Mouse (Mus musculus): ENCODE data around the gene Usp47.

Usp47 gene

DNA sequence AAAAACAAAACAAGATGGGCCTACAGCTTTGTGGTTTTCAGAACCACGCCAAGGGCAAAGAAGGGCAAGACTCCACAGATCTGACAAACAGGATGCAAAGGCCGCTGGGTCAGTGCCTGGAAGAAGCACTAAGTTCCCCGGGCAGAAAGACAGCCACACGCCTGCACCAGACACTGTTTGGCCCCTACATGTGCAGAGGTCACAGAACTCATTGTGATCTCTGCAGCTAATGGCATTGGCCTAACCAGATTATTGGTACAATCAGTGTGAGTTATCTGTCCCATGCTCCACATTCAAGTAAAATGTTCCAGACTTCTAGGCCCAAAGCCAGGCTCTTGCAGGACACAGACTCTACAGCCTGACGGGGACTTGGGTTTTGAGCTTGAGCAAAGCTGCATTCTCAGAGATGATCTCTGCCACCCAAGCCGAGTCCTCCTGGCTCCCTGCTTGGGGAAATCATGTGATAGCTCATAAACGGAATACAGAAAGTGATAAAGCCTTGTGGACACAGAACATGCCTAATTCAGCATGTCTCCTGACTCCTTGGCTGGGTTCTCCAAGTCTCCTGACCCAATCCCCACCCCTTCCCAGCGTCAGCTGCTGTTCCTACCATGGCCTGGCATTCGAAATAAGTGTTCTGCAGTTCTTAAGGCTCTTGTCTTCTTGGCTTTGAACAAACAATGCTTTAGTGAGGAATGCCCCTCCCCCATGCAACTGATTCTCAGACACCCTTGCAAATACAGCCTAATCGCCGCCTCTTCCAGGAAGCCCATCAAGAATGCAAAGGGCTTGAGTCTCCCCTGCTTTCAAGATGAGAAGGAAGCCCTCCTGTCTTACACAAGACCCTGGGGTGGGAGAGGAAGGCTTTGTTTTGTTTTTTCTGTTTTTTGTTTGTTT lies 115.5 kb downstream of the Usp47 start:
- in situ Hi-C loops (cut with MboI; ENCODE audit: low pct_unique_long_range_greater_than_20kb in 1 of 2, low sequenced_read_pairs in 2 of 2, unreplicated experiment in 1 of 2), result no loop called here

DNA sequence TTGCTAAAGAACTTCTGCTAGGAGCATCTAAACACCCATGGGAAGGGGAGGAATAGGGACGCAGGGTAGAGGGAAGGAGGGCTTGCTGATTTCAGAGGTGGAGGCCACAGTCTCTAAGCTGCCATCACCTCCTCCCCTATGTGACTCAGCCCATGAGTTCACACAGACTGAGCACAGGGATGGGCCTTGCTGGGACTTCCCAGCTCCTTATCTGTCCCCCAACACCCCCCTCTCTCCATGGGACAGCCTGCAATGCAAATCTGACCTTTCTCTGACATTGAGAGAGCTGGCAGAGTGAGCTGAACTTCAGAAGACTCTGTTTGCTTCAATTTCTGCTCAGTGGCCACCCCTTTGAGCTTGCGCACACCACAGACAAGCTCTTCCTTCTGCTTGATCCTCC lies 117.4 kb downstream of the Usp47 start:
- in situ Hi-C loops (cut with MboI; ENCODE audit: low pct_unique_long_range_greater_than_20kb in 1 of 2, low sequenced_read_pairs in 2 of 2, unreplicated experiment in 1 of 2), result no loop called here

DNA sequence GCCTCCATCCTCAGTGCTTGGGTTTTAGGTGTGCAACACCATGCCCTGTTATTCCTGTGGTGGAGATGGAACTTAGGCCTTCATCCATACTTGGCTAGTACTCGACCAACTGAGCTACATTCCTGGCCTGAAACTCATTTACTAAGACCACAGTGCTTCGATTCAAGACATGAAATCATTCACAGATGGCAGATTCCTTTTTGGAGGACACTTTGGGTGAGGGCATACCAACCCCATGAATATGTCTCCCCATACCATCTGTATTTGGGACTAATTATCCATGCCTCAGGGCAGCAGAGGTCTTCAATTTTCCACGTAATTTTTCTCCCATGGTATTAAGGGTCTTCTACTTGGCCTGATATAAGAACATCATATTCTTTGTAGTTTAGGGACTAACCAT lies 119.3 kb downstream of the Usp47 start:
- in situ Hi-C loops (cut with MboI; ENCODE audit: low pct_unique_long_range_greater_than_20kb in 1 of 2, low sequenced_read_pairs in 2 of 2, unreplicated experiment in 1 of 2), result no loop called here

DNA sequence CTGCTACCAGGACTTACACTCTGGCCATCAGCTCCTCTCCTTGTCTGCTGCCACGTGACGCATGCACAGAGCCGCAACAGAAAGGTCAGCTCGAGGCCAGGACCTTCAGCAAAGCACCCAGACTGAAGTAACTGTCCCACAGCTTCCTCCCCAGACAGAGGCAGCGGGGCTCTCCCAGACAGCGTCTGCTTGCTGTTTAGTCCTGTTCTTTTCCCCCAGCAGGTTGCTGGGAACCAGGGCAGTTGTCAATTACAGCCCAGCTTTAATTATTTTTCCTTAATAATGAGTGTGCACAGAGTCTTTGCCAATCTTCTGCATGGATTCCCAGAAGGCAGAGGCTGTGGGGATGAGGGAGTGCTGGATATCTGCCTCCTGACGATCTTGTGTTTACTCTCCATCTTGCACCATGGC lies 119.8 kb downstream of the Usp47 start:
- in situ Hi-C loops (cut with MboI; ENCODE audit: low pct_unique_long_range_greater_than_20kb in 1 of 2, low sequenced_read_pairs in 2 of 2, unreplicated experiment in 1 of 2), result no loop called here

DNA sequence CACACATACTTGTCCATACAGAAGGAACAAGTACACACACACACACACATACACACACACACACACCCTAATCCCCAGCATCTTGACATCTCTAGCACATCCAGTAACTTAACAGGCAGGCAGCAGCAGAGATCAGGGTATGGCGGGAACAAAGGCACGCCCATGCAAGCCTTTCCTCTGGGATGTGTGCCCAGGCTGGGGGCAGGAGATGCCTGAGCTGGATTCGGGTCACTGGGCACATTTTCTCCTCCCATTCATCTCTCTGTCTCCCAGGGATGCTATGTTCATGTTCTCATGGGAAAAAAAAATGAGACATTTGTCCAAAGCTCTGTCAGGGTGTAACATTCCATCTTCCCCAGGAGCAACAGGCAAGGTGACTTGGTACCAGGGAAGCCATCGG lies 120.7 kb downstream of the Usp47 start:
- in situ Hi-C loops (cut with MboI; ENCODE audit: low pct_unique_long_range_greater_than_20kb in 1 of 2, low sequenced_read_pairs in 2 of 2, unreplicated experiment in 1 of 2), result no loop called here

DNA sequence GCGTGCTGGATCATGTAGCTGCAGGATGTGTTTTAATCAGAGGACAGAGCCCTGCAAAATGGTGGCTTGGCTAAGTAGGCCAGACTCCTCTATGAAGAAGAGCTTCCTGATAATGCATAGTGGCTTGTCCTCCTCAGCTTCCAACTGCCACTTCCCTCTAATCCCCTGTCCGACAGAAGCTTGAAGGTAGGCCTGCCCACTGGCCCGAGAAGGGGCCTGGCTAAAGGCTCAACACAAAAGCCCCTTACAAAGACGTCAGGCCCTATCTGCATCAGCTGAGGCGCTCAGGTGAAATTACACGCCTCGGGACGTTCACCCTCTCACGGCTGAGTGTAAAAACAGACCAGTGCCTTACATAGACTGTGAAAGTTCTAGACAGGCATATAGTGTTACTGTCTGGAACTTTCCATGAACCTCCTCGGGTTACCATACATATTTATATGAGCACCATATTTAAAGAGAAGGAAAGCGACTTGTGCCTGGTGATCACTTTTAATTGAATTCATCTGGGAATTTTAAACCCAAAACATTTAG lies 121.4 kb downstream of the Usp47 start:
- in situ Hi-C loops (cut with MboI; ENCODE audit: low pct_unique_long_range_greater_than_20kb in 1 of 2, low sequenced_read_pairs in 2 of 2, unreplicated experiment in 1 of 2), result no loop called here

DNA sequence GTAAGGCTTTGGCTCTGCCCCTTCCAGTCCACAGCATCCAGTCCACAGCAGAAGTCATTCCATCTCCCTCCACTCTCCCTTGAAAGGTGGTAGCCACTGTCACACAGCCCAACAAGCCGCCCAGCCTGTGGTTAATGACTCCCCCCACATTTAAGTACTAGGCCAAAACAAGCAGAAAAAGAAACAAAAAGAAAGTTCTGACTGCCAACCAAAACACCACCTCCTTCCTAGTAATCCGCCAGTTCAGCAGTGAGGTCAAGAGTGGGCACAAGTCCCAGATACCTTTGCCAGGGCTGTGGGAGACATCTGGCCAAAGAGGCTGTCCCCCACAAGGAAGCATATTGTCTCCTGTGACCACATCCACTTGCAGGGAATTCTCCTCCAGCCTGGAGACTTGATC lies 124.7 kb downstream of the Usp47 start:
- in situ Hi-C loops (cut with MboI; ENCODE audit: low pct_unique_long_range_greater_than_20kb in 1 of 2, low sequenced_read_pairs in 2 of 2, unreplicated experiment in 1 of 2), result no loop called here

DNA sequence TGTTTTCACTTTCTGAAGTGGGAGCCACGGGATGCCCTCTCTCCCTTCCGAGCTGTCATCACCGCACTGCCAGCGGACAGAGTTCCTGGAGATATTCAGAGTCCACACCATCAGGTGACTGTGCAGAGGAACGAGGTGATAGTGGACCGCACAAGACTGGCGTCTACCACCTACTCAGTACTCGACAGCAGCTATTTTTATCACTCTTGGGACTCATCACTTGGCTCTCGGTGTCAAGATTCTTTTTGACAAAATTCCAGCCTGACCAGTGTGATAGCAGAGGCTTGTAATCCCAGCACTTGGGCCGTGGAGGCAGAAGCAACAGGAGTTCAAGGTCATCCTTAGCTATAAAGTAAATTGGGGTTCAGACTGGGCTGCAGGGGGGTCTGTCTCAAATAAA lies 125.8 kb downstream of the Usp47 start:
- in situ Hi-C loops (cut with MboI; ENCODE audit: low pct_unique_long_range_greater_than_20kb in 1 of 2, low sequenced_read_pairs in 2 of 2, unreplicated experiment in 1 of 2), result no loop called here

DNA sequence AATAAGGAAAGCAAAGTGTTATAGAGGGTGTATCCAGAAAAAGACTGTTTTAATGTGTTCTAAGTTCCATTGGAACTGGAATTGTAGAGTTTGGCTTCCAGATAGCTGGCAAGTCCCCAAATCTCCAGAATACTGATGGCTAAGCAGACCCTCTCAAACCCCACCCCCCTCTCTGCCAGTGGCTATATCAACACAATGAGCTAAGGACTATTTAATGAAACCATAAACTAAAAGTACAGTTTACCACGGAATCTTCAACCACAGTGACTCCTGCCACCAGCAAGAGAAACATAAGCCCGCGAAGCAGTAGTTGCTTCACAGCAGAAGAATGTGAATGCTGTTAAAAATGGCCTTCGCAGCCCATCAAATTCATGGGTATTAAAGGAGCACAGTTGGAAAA lies 131.1 kb downstream of the Usp47 start:
- in situ Hi-C loops (cut with MboI; ENCODE audit: low pct_unique_long_range_greater_than_20kb in 1 of 2, low sequenced_read_pairs in 2 of 2, unreplicated experiment in 1 of 2), result no loop called here

DNA sequence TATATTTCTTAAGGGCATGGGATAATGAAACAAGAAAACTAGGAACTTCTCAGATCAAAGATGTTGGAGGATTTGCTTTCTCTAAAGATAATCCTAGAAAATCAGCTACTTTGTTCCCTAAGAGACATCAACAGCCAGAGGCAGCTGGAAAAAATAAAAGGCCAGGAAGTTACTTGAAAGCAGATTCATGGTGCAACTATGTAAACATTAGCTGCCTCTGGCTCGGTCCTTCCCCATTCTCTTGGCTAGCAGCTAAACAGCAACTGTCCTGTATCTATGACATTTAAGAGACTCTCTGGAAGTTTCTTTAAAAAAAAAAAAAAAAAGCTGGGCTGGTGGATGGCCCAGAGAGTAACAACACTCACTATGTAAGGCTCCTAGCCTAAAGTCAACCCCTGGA lies 131.9 kb downstream of the Usp47 start:
- in situ Hi-C loops (cut with MboI; ENCODE audit: low pct_unique_long_range_greater_than_20kb in 1 of 2, low sequenced_read_pairs in 2 of 2, unreplicated experiment in 1 of 2), result no loop called here

DNA sequence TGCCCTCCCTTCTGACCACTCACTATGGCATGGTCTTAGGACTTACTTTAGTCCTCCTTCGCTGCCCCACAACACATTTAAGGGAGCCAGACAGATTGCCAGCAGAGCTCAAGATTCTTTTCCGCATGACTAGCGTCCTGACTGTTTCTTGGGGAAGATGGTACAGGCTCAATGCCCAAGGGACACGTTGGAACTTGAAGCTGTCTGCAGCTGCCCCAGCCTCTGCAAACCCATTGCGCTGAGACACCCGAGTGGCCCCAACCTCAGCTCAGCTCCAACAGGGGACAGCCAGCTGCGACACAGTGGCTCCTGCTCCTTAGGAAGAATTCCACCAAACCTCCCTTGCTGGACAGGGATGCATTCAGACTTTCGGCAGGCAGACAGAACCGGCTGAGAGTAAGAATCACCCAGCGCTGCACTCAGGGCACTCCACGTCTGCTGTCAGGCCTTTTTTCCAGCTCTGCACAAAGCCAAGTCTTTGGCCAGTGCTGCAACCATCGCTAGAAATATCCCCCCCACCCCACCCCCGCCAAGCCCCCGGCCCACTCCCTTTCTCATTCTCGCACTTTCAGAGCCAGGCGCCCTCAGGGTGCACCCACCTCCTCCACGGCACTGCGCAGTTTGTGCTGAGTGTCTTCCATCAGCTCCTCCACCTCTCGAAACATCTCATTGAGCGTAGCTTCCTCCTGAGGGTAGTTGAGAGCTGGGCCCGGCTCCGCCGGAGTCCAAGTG lies 134.4 kb downstream of the Usp47 start:
- in situ Hi-C loops (cut with MboI; ENCODE audit: low pct_unique_long_range_greater_than_20kb in 1 of 2, low sequenced_read_pairs in 2 of 2, unreplicated experiment in 1 of 2), result no loop called here

DNA sequence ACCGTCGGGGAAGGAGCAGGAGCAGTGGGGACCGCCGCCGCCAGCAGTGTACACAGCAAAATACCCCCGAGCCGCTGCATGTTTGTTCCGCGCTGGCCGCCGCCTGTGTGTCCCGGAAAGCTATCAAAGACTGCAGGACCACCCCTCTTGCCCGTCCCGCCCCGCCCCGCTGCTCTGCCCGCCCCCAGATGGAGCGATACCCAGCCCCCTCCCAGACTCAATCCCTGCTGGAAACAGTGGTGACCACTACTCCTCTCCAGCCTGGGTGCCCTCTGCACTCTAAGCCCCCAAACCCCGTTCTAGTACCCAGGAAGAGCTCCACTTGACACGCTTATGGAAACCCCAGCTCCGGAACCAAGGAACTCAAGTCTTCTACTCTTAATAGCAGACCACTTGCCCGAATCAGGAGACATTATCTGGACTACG lies 135.0 kb downstream of the Usp47 start:
- in situ Hi-C loops (cut with MboI; ENCODE audit: low pct_unique_long_range_greater_than_20kb in 1 of 2, low sequenced_read_pairs in 2 of 2, unreplicated experiment in 1 of 2), result no loop called here

DNA sequence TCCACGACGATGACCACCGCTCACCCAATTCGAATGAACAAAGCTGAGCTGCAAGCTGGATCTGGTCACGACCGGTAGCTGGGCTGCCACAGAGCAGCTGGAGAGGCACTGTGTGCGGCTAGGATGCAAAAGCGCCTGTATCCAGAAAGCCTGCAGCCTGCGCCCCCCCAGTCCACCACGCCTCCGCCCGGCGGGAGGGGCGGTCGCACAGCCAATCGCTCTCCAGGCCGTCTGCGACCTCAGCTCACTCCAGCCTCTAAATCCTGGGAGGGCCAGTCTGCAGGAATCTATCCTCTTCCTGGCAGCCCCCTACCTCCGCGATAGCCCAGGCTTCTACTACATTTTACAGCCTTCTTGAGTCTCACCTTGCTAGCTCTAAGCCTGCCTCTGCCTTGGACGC lies 135.6 kb downstream of the Usp47 start, which contains the start of gene Dkk3:
Gene Dkk3 (minus strand): TSS at position 116 of the 400 bp plus-strand sequence.
- in situ Hi-C loops (cut with MboI; ENCODE audit: low pct_unique_long_range_greater_than_20kb in 1 of 2, low sequenced_read_pairs in 2 of 2, unreplicated experiment in 1 of 2), result no loop called here

DNA sequence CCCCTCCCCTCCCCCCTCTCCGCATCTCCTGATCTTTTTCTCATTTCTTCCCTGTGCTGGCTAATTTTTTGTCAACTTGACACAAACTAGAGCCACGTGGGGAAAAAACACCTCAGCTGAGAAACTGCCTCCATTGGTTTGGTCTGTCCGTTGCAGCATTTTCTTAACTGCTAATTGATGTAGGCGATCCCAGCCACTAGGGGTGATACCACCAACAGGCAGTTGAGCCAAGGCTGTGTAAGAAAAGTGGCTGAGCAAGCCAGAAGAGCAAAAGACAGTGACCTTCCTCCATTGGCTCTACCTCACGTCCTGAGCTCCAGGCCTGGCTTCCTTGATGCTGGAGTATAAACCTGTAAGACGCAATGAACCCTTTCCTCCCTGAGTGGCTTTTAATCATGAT lies 136.5 kb downstream of the Usp47 start:
- in situ Hi-C loops (cut with MboI; ENCODE audit: low pct_unique_long_range_greater_than_20kb in 1 of 2, low sequenced_read_pairs in 2 of 2, unreplicated experiment in 1 of 2), result no loop called here
